Mouse (Mus musculus): ENCODE results near the gene Btnl4. TPM values are rescaled to one million over a fixed set of nuclear protein-coding genes. Genes with fewer than 3 reads are reported as not detected.
"Not testable (repeated sequence)": the region's sequence is repeated elsewhere in the genome, so short reads cannot be mapped to it uniquely, and the experiment has no call there.

Gene Btnl4
- polyA plus RNA-seq, 1 experiment from 2014 or later: not detected

- not testable (repeated sequence) for H3K36me3 ChIP-seq (replicated peaks; ENCODE audit: control insufficient read depth, insufficient read depth, low read depth, low read length); ATAC-seq (replicated peaks; ENCODE audit: insufficient number of reproducible peaks, low FRiP score, low TSS enrichment, low read depth); H3K4me2 ChIP-seq (ENCODE audit: low read depth, low read length); H3K9me3 ChIP-seq (replicated peaks; ENCODE audit: control insufficient read depth, low read length); H3K27me3 ChIP-seq (ENCODE audit: control insufficient read depth, insufficient read depth, low read length); H3K27ac ChIP-seq (replicated peaks; ENCODE audit: low read depth, low read length); DNase-seq (ENCODE audit: low spot score); H3K4me1 ChIP-seq (ENCODE audit: control insufficient read depth, insufficient read depth, low read length); H3K4me3 ChIP-seq (ENCODE audit: low read depth, low read length); H3K9ac ChIP-seq (replicated peaks; ENCODE audit: low read length)
- WGBS: 87% methylated on average over 2 of the region's 4 CpGs
Observed at GRCm38 (mm10) chr17:34497726-34498125, 20.6 kb upstream of the Btnl4 start.

GRCm38 (mm10) chr17:34497319-34497718, 20.2 kb upstream of the Btnl4 start:
- not testable (repeated sequence) for H3K27me3 ChIP-seq (ENCODE audit: control insufficient read depth, insufficient read depth, low read length); H3K4me3 ChIP-seq (ENCODE audit: low read depth, low read length); H3K4me1 ChIP-seq (ENCODE audit: control insufficient read depth, insufficient read depth, low read length); H3K27ac ChIP-seq (replicated peaks; ENCODE audit: low read depth, low read length); H3K9me3 ChIP-seq (replicated peaks; ENCODE audit: control insufficient read depth, low read length); DNase-seq (ENCODE audit: low spot score); ATAC-seq (replicated peaks; ENCODE audit: insufficient number of reproducible peaks, low FRiP score, low TSS enrichment, low read depth); H3K9ac ChIP-seq (replicated peaks; ENCODE audit: low read length); H3K4me2 ChIP-seq (ENCODE audit: low read depth, low read length); H3K36me3 ChIP-seq (replicated peaks; ENCODE audit: control insufficient read depth, insufficient read depth, low read depth, low read length)
- 67% methylated on average over 3 of the region's 3 CpGs for WGBS

- H3K27ac ChIP-seq (replicated peaks; ENCODE audit: low read depth, low read length): no peak overlapping the region
- DNase-seq (ENCODE audit: low spot score) (no peak), ATAC-seq (replicated peaks; ENCODE audit: insufficient number of reproducible peaks, low FRiP score, low TSS enrichment, low read depth) (no peak)
- no peak overlapping the region for H3K4me2 ChIP-seq (ENCODE audit: low read depth, low read length)
- no peak overlapping the region for H3K4me3 ChIP-seq (ENCODE audit: low read depth, low read length)
- H3K36me3 ChIP-seq (replicated peaks; ENCODE audit: control insufficient read depth, insufficient read depth, low read depth, low read length): no peaks in the 10 kb centered on the region
- 48% methylated on average over 2 of the region's 2 CpGs for WGBS
- H3K9ac ChIP-seq (replicated peaks; ENCODE audit: low read length): no peak overlapping the region
- H3K9me3 ChIP-seq (replicated peaks; ENCODE audit: control insufficient read depth, low read length): no peaks in the 10 kb centered on the region
- no peaks in the 10 kb centered on the region for H3K27me3 ChIP-seq (ENCODE audit: control insufficient read depth, insufficient read depth, low read length)
- H3K4me1 ChIP-seq (ENCODE audit: control insufficient read depth, insufficient read depth, low read length): no peaks in the 10 kb centered on the region
Observed at GRCm38 (mm10) chr17:34496539-34496938, 19.4 kb upstream of the Btnl4 start.

- H3K4me3 ChIP-seq (ENCODE audit: low read depth, low read length); DNase-seq (ENCODE audit: low spot score); ATAC-seq (replicated peaks; ENCODE audit: insufficient number of reproducible peaks, low FRiP score, low TSS enrichment, low read depth); H3K4me2 ChIP-seq (ENCODE audit: low read depth, low read length); H3K36me3 ChIP-seq (replicated peaks; ENCODE audit: control insufficient read depth, insufficient read depth, low read depth, low read length); H3K27me3 ChIP-seq (ENCODE audit: control insufficient read depth, insufficient read depth, low read length); H3K9ac ChIP-seq (replicated peaks; ENCODE audit: low read length); H3K27ac ChIP-seq (replicated peaks; ENCODE audit: low read depth, low read length); H3K4me1 ChIP-seq (ENCODE audit: control insufficient read depth, insufficient read depth, low read length); H3K9me3 ChIP-seq (replicated peaks; ENCODE audit: control insufficient read depth, low read length): not testable (repeated sequence)
- 85% methylated on average over 2 of the region's 2 CpGs for WGBS
Observed at GRCm38 (mm10) chr17:34495156-34495555, 18.0 kb upstream of the Btnl4 start.

DNA sequence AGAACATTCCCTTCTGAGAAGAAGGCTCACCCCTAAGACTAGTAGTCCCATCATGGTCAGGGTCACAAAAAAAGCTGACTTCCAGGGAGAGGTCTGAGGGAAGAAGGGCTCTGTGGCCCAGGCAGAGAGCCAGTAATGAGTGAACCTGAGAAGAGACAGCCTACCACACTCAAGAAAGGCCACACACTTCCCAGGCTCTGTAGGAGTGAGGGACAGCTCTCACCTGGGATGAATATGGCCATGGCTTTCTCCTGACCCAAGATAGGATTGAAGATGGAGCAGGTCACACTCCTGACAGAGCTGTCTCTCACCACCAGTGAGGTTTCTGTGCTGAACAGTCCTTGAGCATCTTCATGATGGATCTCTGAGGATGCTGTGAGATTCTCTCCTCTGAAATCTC, 15.7 kb upstream of the Btnl4 start:
- H3K4me2 ChIP-seq (ENCODE audit: low read depth, low read length): no peak overlapping the region
- H3K9ac ChIP-seq (replicated peaks; ENCODE audit: low read length): no peak overlapping the region
- ATAC-seq (replicated peaks; ENCODE audit: insufficient number of reproducible peaks, low FRiP score, low TSS enrichment, low read depth) (no peak), DNase-seq (ENCODE audit: low spot score) (no peak)
- H3K27me3 ChIP-seq (ENCODE audit: control insufficient read depth, insufficient read depth, low read length): no peaks in the 10 kb centered on the region
- no peaks in the 10 kb centered on the region for H3K9me3 ChIP-seq (replicated peaks; ENCODE audit: control insufficient read depth, low read length)
- no peak overlapping the region for H3K27ac ChIP-seq (replicated peaks; ENCODE audit: low read depth, low read length)
- no peaks in the 10 kb centered on the region for H3K4me1 ChIP-seq (ENCODE audit: control insufficient read depth, insufficient read depth, low read length)
- H3K36me3 ChIP-seq (replicated peaks; ENCODE audit: control insufficient read depth, insufficient read depth, low read depth, low read length): no peaks in the 10 kb centered on the region
- H3K4me3 ChIP-seq (ENCODE audit: low read depth, low read length): no peak overlapping the region

GRCm38 (mm10) chr17:34476427-34476826, 691 bp downstream of the Btnl4 start:
- H3K9ac ChIP-seq (replicated peaks; ENCODE audit: low read length): no peak overlapping the region
- no peak overlapping the region for H3K27ac ChIP-seq (replicated peaks; ENCODE audit: low read depth, low read length)
- H3K4me1 ChIP-seq (ENCODE audit: control insufficient read depth, insufficient read depth, low read length): no peaks in the 10 kb centered on the region
- ATAC-seq (replicated peaks; ENCODE audit: insufficient number of reproducible peaks, low FRiP score, low TSS enrichment, low read depth) (no peak), DNase-seq (ENCODE audit: low spot score) (no peak)
- H3K4me2 ChIP-seq (ENCODE audit: low read depth, low read length): no peak overlapping the region
- no peak overlapping the region for H3K4me3 ChIP-seq (ENCODE audit: low read depth, low read length)
- WGBS: 80% methylated on average over 1 of the region's 2 CpGs
- no peaks in the 10 kb centered on the region for H3K9me3 ChIP-seq (replicated peaks; ENCODE audit: control insufficient read depth, low read length)
- H3K36me3 ChIP-seq (replicated peaks; ENCODE audit: control insufficient read depth, insufficient read depth, low read depth, low read length): no peaks in the 10 kb centered on the region
- no peaks in the 10 kb centered on the region for H3K27me3 ChIP-seq (ENCODE audit: control insufficient read depth, insufficient read depth, low read length)

- ATAC-seq (replicated peaks; ENCODE audit: insufficient number of reproducible peaks, low FRiP score, low TSS enrichment, low read depth) (no peak), DNase-seq (ENCODE audit: low spot score) (no peak)
- Histone ChIP-seq H3K27me3 (ENCODE audit: control insufficient read depth, insufficient read depth, low read length) (no peaks in the 10 kb centered on the region), H3K36me3 (replicated peaks; ENCODE audit: control insufficient read depth, insufficient read depth, low read depth, low read length) (no peaks in the 10 kb centered on the region), H3K9me3 (replicated peaks; ENCODE audit: control insufficient read depth, low read length) (no peaks in the 10 kb centered on the region), H3K9ac (replicated peaks; ENCODE audit: low read length) (no peak overlapping the region), H3K4me1 (ENCODE audit: control insufficient read depth, insufficient read depth, low read length) (no peaks in the 10 kb centered on the region), H3K4me3 (ENCODE audit: low read depth, low read length) (no peak overlapping the region), H3K27ac (replicated peaks; ENCODE audit: low read depth, low read length) (no peak overlapping the region), H3K4me2 (ENCODE audit: low read depth, low read length) (no peak overlapping the region)
- WGBS: 65% methylated on average over 3 of the region's 3 CpGs
Observed at GRCm38 (mm10) chr17:34475060-34475459, 2.1 kb downstream of the Btnl4 start.

GRCm38 (mm10) chr17:34470491-34470890, 6.6 kb downstream of the Btnl4 start:
- DNase-seq (ENCODE audit: low spot score) (no peak), ATAC-seq (replicated peaks; ENCODE audit: insufficient number of reproducible peaks, low FRiP score, low TSS enrichment, low read depth) (no peak)
- 88% methylated on average over 2 of the region's 2 CpGs for WGBS
- H3K9ac ChIP-seq (replicated peaks; ENCODE audit: low read length): no peak overlapping the region
- no peaks in the 10 kb centered on the region for H3K9me3 ChIP-seq (replicated peaks; ENCODE audit: control insufficient read depth, low read length)
- H3K4me1 ChIP-seq (ENCODE audit: control insufficient read depth, insufficient read depth, low read length): no peaks in the 10 kb centered on the region
- no peaks in the 10 kb centered on the region for H3K36me3 ChIP-seq (replicated peaks; ENCODE audit: control insufficient read depth, insufficient read depth, low read depth, low read length)
- H3K27me3 ChIP-seq (ENCODE audit: control insufficient read depth, insufficient read depth, low read length): no peaks in the 10 kb centered on the region
- no peak overlapping the region for H3K4me3 ChIP-seq (ENCODE audit: low read depth, low read length)
- no peak overlapping the region for H3K27ac ChIP-seq (replicated peaks; ENCODE audit: low read depth, low read length)
- H3K4me2 ChIP-seq (ENCODE audit: low read depth, low read length): no peak overlapping the region

DNA sequence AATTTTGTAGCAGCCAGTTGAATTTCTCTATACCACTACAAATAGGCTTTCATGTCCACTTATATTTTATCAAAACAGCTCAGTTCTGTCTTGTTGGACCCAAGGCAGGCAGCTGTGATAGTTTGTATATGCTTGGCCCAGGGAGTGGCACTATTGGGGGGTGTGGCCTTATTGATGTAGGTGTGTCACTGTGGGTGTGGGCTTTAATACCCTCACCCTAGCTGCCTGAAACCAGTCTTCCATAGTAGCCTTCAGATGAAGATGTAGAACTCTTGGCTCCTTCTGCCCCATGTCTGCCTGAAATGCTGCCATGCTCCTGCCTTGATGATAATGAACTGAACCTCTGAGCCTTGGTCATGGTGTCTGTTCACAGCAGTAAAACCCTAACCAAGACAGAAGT, 11.2 kb downstream of the Btnl4 start:
- not testable (repeated sequence) for H3K9ac ChIP-seq (replicated peaks; ENCODE audit: low read length); H3K4me3 ChIP-seq (ENCODE audit: low read depth, low read length); H3K36me3 ChIP-seq (replicated peaks; ENCODE audit: control insufficient read depth, insufficient read depth, low read depth, low read length); H3K27ac ChIP-seq (replicated peaks; ENCODE audit: low read depth, low read length); DNase-seq (ENCODE audit: low spot score); H3K4me1 ChIP-seq (ENCODE audit: control insufficient read depth, insufficient read depth, low read length); H3K4me2 ChIP-seq (ENCODE audit: low read depth, low read length); H3K27me3 ChIP-seq (ENCODE audit: control insufficient read depth, insufficient read depth, low read length); ATAC-seq (replicated peaks; ENCODE audit: insufficient number of reproducible peaks, low FRiP score, low TSS enrichment, low read depth); H3K9me3 ChIP-seq (replicated peaks; ENCODE audit: control insufficient read depth, low read length)
